Mouse (Mus musculus) ovary, adult 18-20 months (tissue): ENCODE data around the gene Lrrc75a.
"Not testable (repeated sequence)": the region's sequence is repeated elsewhere in the genome, so short reads cannot be mapped to it uniquely, and the experiment has no call there.

Experiments used
- DNase-seq: peaks from one replicate; pipeline ENCODE4 v3.0.0; 2022; ENCODE audit warnings: low spot score, mixed read lengths

Gene Lrrc75a

DNA sequence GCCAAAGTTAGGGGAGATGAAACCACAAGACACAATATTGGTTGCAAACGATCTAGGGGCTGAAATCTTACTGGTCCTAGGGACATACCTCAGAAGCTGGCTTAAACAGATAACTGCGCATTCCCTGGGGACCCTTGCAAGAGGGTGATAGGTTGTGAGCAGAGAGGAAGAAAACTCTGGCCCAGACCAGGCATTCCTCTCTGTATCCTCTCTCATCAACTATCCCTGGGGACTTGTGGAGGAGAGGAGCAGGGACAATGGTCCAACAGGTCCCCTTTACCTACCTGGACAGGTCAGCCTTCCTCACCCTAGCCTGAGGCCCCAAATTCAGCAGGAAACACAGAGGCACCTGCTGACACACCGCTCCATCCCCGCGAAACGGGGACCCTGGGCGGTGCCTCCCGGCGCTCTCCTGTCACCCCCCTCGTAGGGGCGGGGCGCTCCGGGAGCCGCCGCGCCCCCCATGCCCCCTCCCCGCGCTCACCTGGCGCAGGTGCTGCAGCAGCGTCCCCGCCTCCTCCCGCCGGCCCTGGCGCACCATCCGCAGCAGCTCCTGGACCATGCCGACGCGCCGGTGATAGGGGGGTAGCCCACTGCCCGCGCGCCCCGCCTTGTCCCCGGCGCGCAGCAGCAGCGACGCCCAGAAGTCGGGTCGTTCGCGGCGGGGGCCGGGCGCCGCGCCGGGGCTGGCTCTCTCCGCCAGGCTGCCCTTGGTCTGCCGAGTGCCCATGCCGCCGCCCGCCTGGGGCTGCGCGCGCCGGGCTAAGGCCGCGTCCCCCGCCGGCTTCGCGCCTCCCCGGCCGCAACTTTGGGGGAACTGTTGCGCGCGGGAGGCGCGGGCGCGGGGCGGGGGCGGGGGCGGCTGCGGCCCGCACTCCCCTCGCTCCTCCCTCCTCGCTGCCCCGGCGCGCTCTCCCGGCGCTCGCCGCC lies at the start of gene Lrrc75a:
TSS of gene Lrrc75a (minus strand) at position 863 of the 930 bp plus-strand sequence.
- no peak for DNase-seq

DNA sequence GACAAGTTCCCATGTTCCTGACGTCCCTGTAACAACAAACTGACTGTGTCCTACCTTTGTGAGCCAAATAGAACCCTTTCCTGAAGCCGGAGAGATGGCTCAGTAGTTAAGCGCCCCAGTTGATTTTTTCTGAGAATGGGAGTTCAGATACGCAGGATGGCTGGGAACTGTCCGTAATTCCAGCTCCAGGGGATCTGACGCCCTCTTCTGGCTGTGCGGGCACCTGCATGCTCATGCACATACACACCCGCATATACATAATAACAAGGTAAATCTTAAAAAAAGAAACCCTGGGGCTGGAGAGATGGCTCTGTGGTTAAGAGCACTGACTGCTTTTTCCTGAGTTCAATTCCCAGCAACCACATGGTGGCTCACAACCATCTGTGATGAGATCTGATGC lies 46.8 kb upstream of the Lrrc75a start:
- no peak for DNase-seq

DNA sequence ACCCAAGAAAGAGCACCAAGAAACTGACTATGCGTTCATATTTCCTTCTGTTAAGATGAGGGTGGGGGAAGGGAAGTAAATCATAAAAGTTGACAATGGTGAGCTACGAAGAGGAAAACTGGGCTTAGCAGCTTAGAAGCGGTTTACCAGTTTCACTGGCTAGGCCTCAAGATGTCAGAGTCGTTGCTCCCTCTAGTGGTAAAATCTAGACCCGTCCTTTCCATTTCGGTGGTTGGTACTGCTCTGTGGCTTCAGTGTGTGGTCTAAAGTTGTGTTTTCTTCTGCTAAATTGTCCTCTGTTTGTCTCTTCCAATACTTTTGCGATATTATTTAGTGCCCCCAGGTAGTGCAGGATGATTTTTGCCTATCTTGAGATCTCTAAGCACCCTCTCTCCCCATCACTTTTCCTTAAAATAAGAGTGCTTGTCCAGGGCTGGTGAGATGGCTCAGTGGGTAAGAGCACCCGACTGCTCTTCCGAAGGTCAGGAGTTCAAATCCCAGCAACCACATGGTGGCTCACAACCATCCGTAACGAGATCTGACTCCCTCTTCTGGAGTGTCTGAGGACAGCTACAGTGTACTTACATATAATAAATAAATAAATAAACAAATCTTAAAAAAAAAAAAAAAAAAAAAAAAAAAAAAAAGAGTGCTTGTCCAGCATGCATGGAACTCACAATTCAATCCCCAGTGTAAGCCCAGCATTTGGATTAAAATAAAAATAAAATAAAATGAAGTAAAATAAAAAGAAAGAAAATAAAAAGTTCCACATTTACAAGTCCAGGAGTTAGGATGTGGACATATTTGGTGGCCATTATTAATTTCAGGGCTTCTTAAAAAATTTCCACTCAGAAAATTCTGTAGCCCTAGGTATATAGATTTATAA lies 45.2 kb upstream of the Lrrc75a start:
- no peak for DNase-seq

DNA sequence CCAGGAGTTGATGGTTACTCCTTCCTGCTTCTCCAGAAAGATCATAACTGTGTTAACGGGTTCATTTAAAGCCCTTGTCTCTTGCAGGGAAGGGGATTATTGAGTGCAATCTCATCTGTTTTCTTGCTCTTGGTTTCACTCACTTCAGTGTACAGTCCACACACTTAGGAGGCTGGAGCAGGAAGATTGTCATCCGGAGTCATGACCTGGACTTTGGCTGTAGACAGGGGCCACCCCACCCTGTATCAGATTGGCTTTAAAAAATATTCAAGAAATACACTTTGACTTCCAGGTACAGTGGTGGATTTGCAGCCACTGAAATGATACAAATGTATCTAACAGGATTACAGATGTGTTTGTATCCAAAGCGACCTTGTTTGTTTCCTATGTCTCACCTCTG lies 43.3 kb upstream of the Lrrc75a start:
- no peak for DNase-seq

DNA sequence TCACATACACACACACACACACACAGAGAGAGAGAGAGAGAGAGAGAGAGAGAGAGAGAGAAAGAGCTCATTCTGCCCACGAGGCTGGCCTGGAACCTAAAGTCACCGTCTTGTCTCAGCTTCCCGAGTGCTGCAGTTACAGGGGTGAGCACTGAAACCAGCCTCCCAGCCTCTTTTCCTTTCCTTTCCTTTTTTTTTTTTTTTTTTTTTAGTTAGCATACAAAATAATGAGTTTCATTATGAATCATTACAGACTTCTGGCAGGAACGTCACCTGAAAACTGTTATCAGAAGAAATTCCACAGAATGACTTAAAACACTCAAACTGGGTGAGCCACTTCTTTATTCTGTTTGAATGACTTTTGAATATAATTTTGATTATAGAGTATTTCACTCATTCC lies 31.6 kb upstream of the Lrrc75a start:
- no peak for DNase-seq

DNA sequence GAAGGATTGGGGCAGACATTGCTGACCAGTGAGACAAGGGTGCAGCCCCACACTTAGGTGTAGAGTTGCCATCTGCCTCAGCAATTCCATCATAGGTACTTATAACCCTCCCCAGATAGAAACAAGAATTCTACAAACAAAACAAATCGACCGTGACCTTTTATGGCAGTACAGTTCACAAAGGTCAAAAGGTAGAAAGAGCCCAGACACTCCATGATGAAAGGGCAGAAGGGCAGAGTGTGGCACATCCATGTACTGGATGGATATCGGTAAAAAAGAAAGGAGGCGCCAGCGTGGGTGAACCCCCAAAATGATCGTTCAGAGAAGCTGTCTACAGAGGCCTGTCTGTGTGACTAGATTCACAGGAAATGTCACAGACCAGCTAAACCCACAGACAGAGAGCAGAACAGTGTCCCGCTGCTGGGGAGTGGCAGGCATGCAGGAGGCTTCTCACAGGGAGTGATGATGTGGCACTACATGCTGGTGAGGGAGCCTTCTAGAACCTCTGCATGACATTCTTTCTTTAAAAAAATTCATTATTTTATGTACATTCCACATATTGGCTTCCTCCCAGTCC lies 30.5 kb upstream of the Lrrc75a start:
- DNase-seq = no peak

DNA sequence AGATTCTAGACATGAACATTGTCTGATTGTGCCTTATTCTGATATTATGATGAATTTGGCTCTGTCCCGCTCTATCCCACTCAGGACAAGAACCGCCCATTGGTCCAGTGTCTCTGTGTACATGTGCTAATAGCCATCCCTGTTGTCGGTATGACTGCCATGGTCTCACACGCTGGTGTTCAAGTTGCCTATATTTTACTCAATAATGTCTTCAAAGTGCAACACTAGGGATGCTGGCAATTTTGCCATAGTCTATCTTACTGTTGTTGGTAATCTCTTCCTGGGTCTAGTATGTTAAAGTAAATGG lies 27.9 kb upstream of the Lrrc75a start:
- no peak for DNase-seq

DNA sequence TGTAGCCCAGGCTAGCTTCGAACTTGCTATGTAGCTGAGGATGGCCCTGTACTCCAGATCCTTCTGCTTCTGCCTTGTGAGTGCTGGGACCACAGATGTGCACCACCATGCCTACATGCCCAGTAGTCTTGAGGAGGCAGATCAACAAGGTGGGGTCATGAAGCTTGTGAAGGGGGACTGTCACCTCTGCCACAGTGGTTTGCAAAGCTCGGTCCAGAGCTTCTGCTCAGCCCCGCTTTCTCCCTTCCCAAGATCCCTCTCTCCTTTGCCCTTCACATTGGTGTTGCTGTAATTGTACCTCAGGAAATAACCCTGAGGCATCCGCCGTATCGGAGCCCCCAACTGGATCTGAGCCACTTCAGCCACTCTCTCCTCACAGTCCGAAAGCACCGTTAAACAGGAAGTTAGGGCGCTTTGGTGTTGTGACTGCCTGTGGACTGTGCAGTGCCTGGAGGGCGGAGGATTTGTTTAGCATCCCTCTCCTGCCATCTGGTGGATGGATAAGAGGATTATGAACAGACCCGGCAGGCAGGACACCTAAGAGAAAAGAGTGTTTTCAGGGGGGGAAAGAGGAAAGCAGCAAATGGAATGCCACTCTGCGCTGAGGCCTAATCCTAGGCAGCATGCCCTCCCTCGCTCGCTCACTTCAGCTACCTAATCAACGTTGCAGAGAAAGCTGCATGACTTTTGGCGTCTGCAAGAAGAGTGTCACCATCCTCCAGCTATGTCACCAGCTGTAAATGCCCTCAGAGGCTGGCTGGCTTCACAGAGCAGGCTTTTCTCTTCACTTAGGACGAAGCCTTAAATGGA lies 27.4 kb upstream of the Lrrc75a start:
- peak; percentile 57 for DNase-seq

DNA sequence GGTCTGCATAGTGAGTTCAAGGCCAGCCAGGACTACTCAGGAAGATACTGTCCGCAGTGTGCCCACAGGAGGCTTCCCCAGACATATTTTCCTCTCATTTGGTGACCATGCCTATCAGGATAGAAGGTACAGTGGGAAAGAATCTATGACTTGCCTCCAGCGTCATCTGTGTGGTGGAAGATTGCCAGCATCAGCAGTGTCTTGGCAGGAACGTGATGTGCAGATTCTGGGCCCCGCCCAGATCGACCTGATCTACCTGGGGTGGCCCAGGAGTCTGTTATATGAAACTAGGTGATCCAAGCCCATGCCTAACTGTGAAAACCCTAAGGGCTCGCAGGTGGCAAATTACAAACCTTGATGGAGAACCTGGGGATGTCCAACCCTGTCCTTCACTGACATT lies 21.7 kb upstream of the Lrrc75a start:
- DNase-seq = no peak

DNA sequence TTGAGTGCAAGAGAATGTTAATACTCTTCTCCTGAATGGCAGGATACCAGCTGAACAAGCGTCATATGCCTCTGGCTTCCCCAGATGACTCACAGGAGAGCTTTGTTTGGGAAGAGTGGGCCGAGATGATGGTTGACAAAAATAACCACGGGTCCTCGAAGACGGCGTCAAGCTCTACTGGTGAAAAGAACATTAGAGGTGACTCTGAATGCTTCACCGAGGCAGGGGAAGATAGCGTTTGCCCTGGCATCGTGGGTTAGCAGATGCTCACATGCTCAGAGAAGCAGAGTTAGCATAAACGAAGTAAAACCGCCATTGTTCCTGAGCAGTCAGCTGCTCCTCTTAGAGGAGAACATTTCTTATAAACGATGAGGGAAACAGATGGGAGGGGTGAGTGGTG lies 21.1 kb upstream of the Lrrc75a start:
- DNase-seq = no peak

DNA sequence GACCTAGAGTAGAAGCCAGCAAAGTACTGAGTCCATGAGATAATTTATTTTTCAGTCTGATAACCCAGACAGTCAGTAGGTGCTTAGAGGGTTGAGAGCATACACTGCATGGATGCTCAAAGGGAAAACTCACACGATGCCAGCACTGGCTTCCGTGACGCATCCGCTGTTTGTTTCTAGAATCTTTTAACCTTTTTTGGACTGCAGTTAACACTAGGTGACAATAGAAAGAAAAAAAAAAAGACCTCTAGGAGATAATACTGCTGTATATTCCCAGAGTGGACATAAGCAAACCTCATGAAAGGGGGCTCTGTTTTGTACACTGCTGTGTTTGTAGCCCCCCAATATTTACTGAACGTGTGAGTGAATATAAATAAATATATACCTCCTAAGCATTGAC lies 20.7 kb upstream of the Lrrc75a start:
- no peak for DNase-seq

DNA sequence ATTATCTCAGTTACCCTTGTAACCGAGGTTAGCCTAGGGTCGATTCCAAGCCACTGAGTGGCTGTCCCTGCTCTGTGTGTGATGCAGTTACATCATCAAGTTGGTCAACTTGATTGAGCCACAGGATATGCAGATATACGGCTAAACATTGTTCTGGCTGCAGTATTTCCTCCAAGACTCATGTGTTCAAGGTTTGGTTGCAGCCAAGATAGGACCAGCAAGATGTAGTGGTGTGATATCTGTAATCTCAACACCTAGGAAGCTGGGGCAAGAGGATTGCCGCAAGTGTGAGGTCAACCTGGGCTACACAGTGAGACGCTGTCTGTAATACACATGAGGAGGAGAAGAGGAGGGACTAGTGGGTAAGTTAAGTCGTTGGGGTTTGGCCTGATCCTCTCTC lies 15.9 kb upstream of the Lrrc75a start:
- DNase-seq = no peak

DNA sequence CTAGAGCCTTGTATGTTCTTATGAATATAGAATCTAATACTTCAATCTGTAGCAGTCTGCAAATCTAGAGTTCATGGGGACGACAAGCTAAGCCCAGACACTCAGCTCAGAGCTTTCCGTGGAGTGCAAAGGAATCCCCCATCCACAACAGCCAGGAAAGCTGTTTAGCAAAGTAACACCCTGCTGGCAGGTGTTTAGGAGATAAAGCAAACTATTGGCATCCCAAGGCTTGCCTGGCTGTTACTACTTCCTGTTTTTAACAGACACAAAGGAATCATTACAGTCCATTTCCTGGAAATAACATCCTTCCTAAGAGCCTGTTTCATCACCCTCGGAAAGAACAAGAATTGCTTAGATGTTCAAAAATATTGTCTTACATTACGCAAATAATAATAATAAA lies 12.6 kb upstream of the Lrrc75a start:
- DNase-seq = no peak

DNA sequence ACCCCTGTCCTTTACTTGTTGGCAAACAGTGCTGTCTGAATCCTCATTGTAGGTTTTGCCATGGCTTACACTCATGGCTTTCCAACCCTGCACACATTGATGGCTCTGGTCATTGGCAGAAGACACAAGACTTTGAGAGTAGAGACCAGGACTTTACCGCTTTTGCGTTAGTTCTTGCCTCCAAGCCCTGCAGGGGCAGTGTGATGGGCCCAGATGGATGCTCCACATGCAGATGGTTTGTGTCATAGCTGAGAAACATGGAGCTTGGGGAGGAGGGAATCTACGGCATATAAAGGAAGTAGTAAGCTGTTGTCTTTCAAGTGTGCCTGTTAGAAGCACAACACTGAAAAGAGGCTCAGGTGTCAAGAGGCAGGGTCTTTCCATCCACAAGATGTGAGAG lies 3.8 kb upstream of the Lrrc75a start:
- no peak for DNase-seq

DNA sequence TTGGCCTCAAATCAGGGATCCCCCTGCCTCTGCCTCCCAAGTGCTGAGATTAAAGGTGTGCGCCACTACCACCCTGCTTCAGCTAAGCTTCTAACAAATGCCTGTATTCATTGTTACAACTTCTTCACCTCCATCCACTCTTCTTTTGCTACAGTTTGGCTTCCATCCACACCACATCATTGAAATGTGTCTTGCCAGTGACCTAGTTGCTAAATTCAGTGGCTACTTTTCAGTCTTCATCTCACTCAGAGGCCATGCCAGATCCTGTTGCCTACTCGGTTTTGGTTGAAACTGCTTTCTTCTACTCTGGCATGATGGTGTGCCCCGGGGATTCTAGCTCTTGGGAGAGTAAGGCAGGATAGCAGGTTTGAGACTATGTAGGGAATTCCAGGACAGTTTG lies 3.2 kb upstream of the Lrrc75a start:
- DNase-seq = no peak

DNA sequence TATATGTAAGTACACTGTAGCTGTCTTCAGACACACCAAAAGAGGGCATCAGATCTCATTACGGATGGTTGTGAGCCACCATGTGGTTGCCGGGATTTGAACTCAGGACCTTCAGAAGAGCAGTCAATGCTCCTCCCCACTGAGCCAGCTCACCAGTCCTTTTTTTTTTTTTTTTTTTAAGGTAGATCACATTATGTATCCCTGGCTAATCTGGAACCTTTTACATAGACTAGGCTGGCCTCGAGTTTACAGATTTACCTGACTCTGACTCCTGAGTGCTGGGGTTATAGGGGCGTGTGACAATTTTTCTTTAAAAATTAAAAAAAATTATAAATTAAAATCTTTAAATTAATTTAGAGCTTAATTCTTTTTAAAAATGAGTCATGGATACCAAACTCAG lies 1.5 kb upstream of the Lrrc75a start:
- DNase-seq = not testable (repeated sequence)

DNA sequence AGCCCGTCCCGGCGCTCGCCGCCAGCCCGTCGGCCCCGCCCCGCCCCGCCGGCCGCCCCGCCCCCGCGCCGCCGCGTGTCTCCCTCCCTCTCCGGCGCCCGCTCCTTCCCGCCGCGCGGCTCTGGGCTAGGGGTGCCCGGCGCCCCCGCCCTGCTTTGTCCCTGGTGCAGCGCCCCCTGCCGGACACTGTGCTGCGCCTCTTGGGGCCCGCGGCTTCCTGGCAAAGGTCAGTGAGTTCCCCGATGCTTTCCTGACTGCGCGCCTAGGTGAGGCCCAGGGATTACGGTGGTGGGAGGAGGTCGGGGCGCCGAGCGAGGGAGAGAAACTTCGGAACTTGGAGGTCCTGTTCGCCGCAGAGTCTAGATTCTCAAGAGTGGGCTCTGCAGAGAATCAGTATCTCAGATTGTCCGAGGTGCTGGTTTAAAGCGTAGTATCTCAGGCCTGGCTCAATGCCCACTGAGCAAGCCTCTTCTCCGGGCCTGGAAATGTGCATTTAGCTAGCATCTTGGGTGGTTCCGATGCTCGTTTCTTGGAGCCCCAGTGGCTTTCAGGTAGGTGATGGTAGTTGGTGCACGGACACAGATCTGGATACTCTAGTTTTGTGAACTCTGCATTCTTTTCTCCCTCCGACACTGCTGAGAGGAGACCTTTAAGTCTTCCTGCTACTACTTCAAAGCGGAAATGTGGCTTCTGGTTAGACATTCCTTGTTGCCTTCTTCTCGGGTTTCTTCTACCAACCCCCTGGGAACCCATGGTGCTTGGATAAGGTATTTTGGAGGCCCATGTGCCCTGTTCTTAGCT lies 468 bp upstream of the Lrrc75a start, which contains the start of gene Mmgt2:
TSS of gene Mmgt2 (plus strand) at position 74 of the 801 bp plus-strand sequence.
- DNase-seq = peak; percentile 89

DNA sequence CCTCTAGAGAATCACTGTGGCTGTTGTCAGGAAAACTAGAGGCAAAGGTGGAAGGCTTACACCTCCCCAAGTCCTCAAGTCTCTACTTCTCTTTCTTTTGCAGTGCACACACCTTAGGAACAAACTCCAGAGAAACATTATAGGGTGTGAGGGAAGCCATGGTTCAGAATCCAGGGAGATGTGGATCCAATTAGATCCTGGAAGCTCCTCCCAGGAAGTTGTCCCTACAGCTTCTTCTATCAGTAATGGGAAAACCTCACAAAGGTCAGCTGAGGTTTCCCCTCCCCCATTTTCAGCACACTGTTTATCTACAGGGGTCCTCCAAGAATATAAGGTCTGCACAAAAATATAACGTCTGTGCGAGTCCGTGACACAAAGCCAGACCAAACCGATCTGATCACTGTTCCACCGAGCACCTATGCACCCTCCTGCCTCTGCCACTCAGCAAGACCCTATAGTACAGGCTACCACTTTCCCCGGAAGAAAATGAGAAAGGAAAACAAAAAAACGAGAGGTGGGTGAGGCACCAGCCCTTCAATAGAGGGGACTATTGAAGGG lies 1.3 kb downstream of the Lrrc75a start:
- DNase-seq = no peak

DNA sequence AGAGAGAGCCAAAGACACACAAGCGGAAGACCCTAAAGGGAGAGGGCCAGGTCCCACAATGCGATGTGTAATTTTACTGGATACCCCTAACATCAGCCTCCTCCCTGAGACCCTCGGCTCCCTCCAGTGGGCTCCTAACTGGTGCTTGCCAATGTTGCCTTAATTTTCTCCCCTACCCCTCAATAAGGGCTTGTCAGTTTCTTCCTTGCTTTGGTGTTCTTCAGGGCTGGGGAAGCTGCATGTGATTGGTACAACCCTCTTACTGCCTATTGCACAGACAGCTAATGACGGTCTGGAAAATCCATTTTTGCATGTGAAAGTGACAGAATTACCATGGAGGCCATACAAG lies 1.9 kb downstream of the Lrrc75a start:
- no peak for DNase-seq

DNA sequence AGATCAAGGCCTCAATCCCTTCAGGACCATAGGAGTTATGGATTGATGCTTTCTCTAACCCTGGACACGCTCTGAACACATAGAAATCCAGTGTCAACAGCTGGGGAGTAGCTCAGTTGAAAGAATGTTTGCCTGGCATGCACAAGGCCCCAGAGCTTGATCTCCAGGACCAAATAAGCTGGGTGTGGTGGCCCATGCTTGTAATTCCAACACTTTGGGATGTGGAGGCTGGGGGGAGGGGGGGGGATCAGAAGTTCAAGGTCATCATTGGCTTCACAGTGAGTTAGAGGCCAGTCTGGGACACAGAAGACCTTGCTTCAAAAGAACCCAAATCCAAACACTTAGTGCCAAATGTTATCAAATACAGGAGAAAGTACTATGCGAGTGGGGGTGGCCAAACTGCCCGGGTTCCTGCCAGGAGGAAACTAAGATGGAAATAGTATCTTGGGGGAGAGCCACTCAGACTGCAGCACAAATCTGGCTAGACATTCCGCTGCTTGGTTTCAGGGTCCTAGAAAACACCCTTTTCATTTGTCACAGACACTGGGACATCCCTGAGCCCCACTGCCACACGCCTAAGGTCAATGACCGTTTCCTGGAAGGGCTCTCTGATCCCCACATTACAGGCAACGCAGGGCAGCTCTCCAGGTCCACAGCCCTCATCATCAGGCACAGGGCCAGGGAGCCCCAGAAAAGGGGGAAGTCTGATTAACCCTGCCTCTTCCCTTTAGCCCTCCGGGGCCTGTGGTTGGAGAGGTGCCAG lies 2.4 kb downstream of the Lrrc75a start:
- peak; percentile 50 for DNase-seq
